Mouse (Mus musculus) ES-Bruce4 (cell line): ENCODE results near the gene Mettl9.

Source experiments
- CTCF ChIP-seq: IDR thresholded peaks from one replicate; pipeline ENCODE4 v1.8.1; 2011; ENCODE audit warnings: low read depth, low read length
- EP300 ChIP-seq: IDR thresholded peaks from 2 replicates; pipeline ENCODE4 v1.6.1; 2011; ENCODE audit warnings: low read depth, low read length; ENCODE audit not compliant: insufficient read depth

DNA sequence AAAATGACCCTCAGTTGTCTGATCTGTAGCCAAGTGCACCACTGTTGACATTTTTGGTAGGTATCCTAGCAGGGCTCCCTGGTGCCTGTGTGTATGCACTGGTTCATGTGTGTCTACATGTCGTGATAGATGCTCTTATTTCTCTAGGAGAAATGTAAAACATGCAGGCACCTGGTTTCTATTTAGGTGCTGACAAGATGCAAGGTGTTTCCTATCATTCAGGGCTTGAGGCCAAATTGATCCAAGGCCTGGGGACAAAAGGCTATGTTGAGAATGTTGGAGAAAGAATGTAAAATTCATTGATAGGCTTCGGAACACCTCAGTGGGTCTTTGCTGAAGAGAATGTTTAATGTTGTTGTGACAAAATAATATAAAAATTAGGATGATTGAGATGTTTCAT, 47.6 kb downstream of the Mettl9 start:
- no peak for TF ChIP-seq CTCF
- no peak for TF ChIP-seq EP300
